Mouse (Mus musculus): ENCODE data around the gene Smpd4. TPM values are rescaled to one million over a fixed set of nuclear protein-coding genes. Genes with fewer than 3 reads are reported as not detected.

The Smpd4 gene
- total and polyA plus RNA-seq, 3 experiments, result 51.0 to 609 (median 94.3) TPM

DNA sequence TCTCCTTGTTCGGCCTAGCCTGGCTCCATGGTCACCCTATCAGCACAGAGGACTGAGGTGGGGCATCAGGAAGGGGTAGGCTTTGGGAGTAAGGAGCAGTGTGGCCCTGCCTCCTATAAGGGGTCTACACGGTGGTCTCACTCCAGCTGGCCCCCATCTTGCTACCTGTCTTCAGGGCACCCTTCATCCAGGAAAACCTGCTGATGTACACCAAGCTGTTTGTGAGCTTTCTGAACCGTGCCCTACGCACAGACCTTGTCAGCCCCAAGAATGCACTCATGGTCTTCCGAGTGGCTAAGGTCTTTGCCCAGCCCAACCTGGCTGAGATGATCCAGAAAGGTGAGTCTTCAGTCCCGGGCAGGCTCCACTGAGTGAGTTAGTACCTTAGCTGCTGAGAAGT, 20.8 kb downstream of the Smpd4 start:
- Histone ChIP-seq H3K4me1 (ENCODE audit: control insufficient read depth in 1 of 2, insufficient read depth in 2 of 2, low read length in 2 of 2) (peaks cover 7 to 23% of the 10 kb centered on the region in 2 experiments), H3K36me3 (ENCODE audit: control insufficient read depth in 1 of 2, insufficient read depth in 2 of 2, low read length in 2 of 2) (peaks cover 8 to 19% of the 10 kb centered on the region in 2 experiments; a peak in 3 of 4 replicates), H3K4me3 (ENCODE audit: control insufficient read depth in 1 of 2, insufficient read depth in 1 of 2, low read depth in 2 of 2, low read length in 2 of 2) (no peak overlapping the region), H3K9ac (ENCODE audit: control insufficient read depth, low read depth, low read length, poor library complexity, severe bottlenecking) (no peak overlapping the region), H3K9me3 (replicated peaks; ENCODE audit: insufficient read depth, low read length) (no peaks in the 10 kb centered on the region), H3K27ac (ENCODE audit: control insufficient read depth, low read depth, low read length) (no peak overlapping the region), H3K79me2 (ENCODE audit: control insufficient read depth, insufficient read depth, low read length, poor library complexity) (no peaks in the 10 kb centered on the region), H3K27me3 (ENCODE audit: control insufficient read depth in 1 of 2, insufficient read depth in 2 of 2, low read length in 2 of 2) (no peaks in the 10 kb centered on the region)
- DNase-seq (ENCODE audit: low read depth, low spot score), result no peak
- TF ChIP-seq EP300 (IDR thresholded peaks at IDR 0.05; ENCODE audit: low read depth in 1 of 2, low read length in 2 of 2) (no peak), USF1 (IDR thresholded peaks at IDR 0.05; ENCODE audit: low read depth, low read length) (no peak), TCF12 (IDR thresholded peaks at IDR 0.05; ENCODE audit: low read depth, low read length) (no peak)

DNA sequence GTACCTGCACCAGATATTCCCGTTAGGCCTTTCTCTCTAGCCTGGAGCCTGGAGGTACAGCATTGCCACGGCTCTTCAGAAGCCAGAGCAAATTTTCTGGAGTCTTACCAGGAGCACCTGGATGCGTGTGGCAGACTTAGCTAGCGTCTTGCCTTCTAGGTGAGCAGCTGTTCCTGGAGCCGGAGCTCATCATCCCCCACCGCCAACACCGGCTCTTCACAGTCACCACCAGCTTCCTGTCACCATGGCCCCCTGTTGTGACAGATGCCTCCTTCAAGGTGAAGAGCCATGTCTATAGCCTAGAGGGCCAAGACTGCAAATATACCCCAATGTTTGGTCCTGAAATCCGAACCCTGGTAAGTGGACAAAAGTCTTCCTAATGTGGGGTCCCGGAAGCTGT, 21.6 kb downstream of the Smpd4 start:
- Histone ChIP-seq H3K27me3 (ENCODE audit: control insufficient read depth in 1 of 2, insufficient read depth in 2 of 2, low read length in 2 of 2) (no peaks in the 10 kb centered on the region), H3K27ac (ENCODE audit: control insufficient read depth, low read depth, low read length) (no peak overlapping the region), H3K9me3 (replicated peaks; ENCODE audit: insufficient read depth, low read length) (no peaks in the 10 kb centered on the region), H3K79me2 (ENCODE audit: control insufficient read depth, insufficient read depth, low read length, poor library complexity) (no peaks in the 10 kb centered on the region), H3K4me1 (ENCODE audit: control insufficient read depth in 1 of 2, insufficient read depth in 2 of 2, low read length in 2 of 2) (peaks cover 7 to 23% of the 10 kb centered on the region in 2 experiments), H3K4me3 (ENCODE audit: control insufficient read depth in 1 of 2, insufficient read depth in 1 of 2, low read depth in 2 of 2, low read length in 2 of 2) (no peak overlapping the region), H3K36me3 (ENCODE audit: control insufficient read depth in 1 of 2, insufficient read depth in 2 of 2, low read length in 2 of 2) (peaks cover 8 to 19% of the 10 kb centered on the region in 2 experiments; a peak in 3 of 4 replicates), H3K9ac (ENCODE audit: control insufficient read depth, low read depth, low read length, poor library complexity, severe bottlenecking) (no peak overlapping the region)
- TF ChIP-seq KAT2A (conservative IDR thresholded peaks at IDR 0.05; ENCODE audit: low read depth, low read length), result no peak
- no peak for TF ChIP-seq E2F4 (IDR thresholded peaks at IDR 0.05; ENCODE audit: borderline replicate concordance, low read depth, low read length)
- no peak for TF ChIP-seq MAX (IDR thresholded peaks at IDR 0.05; ENCODE audit: low read length)
- TF ChIP-seq MAFK (IDR thresholded peaks at IDR 0.05; ENCODE audit: borderline replicate concordance, low read depth, low read length), result no peak
- TF ChIP-seq UBTF (IDR thresholded peaks at IDR 0.05; ENCODE audit: borderline replicate concordance, insufficient read depth, low read depth, low read length), result no peak
- no peak for TF ChIP-seq ETS1 (IDR thresholded peaks at IDR 0.05; ENCODE audit: low read depth, low read length)
- TF ChIP-seq TAL1 (IDR thresholded peaks at IDR 0.05; ENCODE audit: low read length), result no peak
- TF ChIP-seq ZC3H11A (IDR thresholded peaks at IDR 0.05; ENCODE audit: low read depth, low read length), result no peak
- no peak for TF ChIP-seq MYC (IDR thresholded peaks at IDR 0.05; ENCODE audit: low read depth, low read length)
- TF ChIP-seq TBP (IDR thresholded peaks at IDR 0.05; ENCODE audit: low read depth, low read length), result no peak
- no peak for TF ChIP-seq USF1 (IDR thresholded peaks at IDR 0.05; ENCODE audit: low read depth, low read length)
- no peak for TF ChIP-seq SMC3 (IDR thresholded peaks at IDR 0.05; ENCODE audit: low read depth, low read length)
- TF ChIP-seq POLR2A (IDR thresholded peaks at IDR 0.05; ENCODE audit: control insufficient read depth in 1 of 2, insufficient read depth in 1 of 2, low read depth in 1 of 2, low read length in 2 of 2, poor library complexity in 1 of 2), result no peak
- TF ChIP-seq USF2 (IDR thresholded peaks at IDR 0.05; ENCODE audit: borderline replicate concordance in 1 of 2, insufficient read depth in 1 of 2, low read depth in 1 of 2, low read length in 2 of 2), result no peak
- no peak for TF ChIP-seq JUND (IDR thresholded peaks at IDR 0.05; ENCODE audit: low read depth, low read length)
- no peak for TF ChIP-seq BHLHE40 (IDR thresholded peaks at IDR 0.05; ENCODE audit: borderline replicate concordance, low read depth, low read length)
- no peak for DNase-seq (ENCODE audit: low read depth, low spot score)

All from MEL (cell line).